Mouse (Mus musculus): ENCODE results near the gene G6pc2. TPM values are rescaled to one million over a fixed set of nuclear protein-coding genes. Genes with fewer than 3 reads are reported as not detected.

The G6pc2 gene
- polyA plus RNA-seq, 1 experiment from 2014 or later: not detected

- H3K9me3 ChIP-seq (ENCODE audit: control insufficient read depth, low read length): no peaks in the 10 kb centered on the region
- H3K4me2 ChIP-seq (ENCODE audit: low read length): no peak overlapping the region
- no peaks in the 10 kb centered on the region; the same call in 1 of the 2 replicates for H3K27me3 ChIP-seq (replicated peaks; ENCODE audit: control insufficient read depth, insufficient read depth, low read length)
- H3K9ac ChIP-seq (replicated peaks; ENCODE audit: low read depth, low read length): no peak overlapping the region
- peaks cover 3% of the 10 kb centered on the region; the same call in 1 of the 2 replicates for H3K4me1 ChIP-seq (replicated peaks; ENCODE audit: control insufficient read depth, insufficient read depth, low read length)
- no peak overlapping the region for H3K4me3 ChIP-seq (replicated peaks; ENCODE audit: low read length)
- 90% methylated on average over 9 of the region's 9 CpGs for WGBS
- H3K36me3 ChIP-seq (ENCODE audit: control insufficient read depth, insufficient read depth): no peaks in the 10 kb centered on the region
- no peak for ATAC-seq
- H3K27ac ChIP-seq (ENCODE audit: low read length): no peak overlapping the region
These were observed 16.0 kb downstream of the G6pc2 start for GRCm38 (mm10) chr2:69226876-69227275.

GRCm38 (mm10) chr2:69228635-69229034 is 17.8 kb downstream of the G6pc2 start:
- no peak overlapping the region for H3K9ac ChIP-seq (replicated peaks; ENCODE audit: low read depth, low read length)
- H3K27ac ChIP-seq (ENCODE audit: low read length): no peak overlapping the region
- no peak overlapping the region for H3K4me3 ChIP-seq (replicated peaks; ENCODE audit: low read length)
- peak; percentile 40; the same call in 1 of the 2 replicates for ATAC-seq
- no peak overlapping the region for H3K4me2 ChIP-seq (ENCODE audit: low read length)
- no peaks in the 10 kb centered on the region for H3K36me3 ChIP-seq (ENCODE audit: control insufficient read depth, insufficient read depth)
- 72% methylated on average over 6 of the region's 6 CpGs for WGBS
- no peaks in the 10 kb centered on the region for H3K9me3 ChIP-seq (ENCODE audit: control insufficient read depth, low read length)
- no peaks in the 10 kb centered on the region for H3K4me1 ChIP-seq (replicated peaks; ENCODE audit: control insufficient read depth, insufficient read depth, low read length)
- no peaks in the 10 kb centered on the region; the same call in 1 of the 2 replicates for H3K27me3 ChIP-seq (replicated peaks; ENCODE audit: control insufficient read depth, insufficient read depth, low read length)

GRCm38 (mm10) chr2:69230137-69230536 is 19.3 kb downstream of the G6pc2 start:
- Histone ChIP-seq H3K4me2 (ENCODE audit: low read length) (no peak overlapping the region), H3K36me3 (ENCODE audit: control insufficient read depth, insufficient read depth) (no peaks in the 10 kb centered on the region), H3K9me3 (ENCODE audit: control insufficient read depth, low read length) (no peaks in the 10 kb centered on the region), H3K27ac (ENCODE audit: low read length) (no peak overlapping the region), H3K4me3 (replicated peaks; ENCODE audit: low read length) (no peak overlapping the region), H3K27me3 (replicated peaks; ENCODE audit: control insufficient read depth, insufficient read depth, low read length) (no peaks in the 10 kb centered on the region; the same call in 1 of the 2 replicates), H3K4me1 (replicated peaks; ENCODE audit: control insufficient read depth, insufficient read depth, low read length) (0 out of 2 replicates have a peak, but pooled peaks cover 2% of the 10 kb centered on the region), H3K9ac (replicated peaks; ENCODE audit: low read depth, low read length) (no peak overlapping the region)
- no peak for ATAC-seq
- WGBS: 87% methylated on average over 2 of the region's 2 CpGs

GRCm38 (mm10) chr2:69232101-69232500 is 21.2 kb downstream of the G6pc2 start:
- H3K27me3 ChIP-seq (replicated peaks; ENCODE audit: control insufficient read depth, insufficient read depth, low read length): no peaks in the 10 kb centered on the region
- no peak overlapping the region for H3K27ac ChIP-seq (ENCODE audit: low read length)
- H3K9ac ChIP-seq (replicated peaks; ENCODE audit: low read depth, low read length): no peak overlapping the region
- H3K4me3 ChIP-seq (replicated peaks; ENCODE audit: low read length): no peak overlapping the region
- peaks cover 2% of the 10 kb centered on the region; the same call in 1 of the 2 replicates for H3K4me1 ChIP-seq (replicated peaks; ENCODE audit: control insufficient read depth, insufficient read depth, low read length)
- ATAC-seq: no peak
- no peaks in the 10 kb centered on the region for H3K36me3 ChIP-seq (ENCODE audit: control insufficient read depth, insufficient read depth)
- no peak overlapping the region for H3K4me2 ChIP-seq (ENCODE audit: low read length)
- no peaks in the 10 kb centered on the region for H3K9me3 ChIP-seq (ENCODE audit: control insufficient read depth, low read length)

GRCm38 (mm10) chr2:69234976-69235678 is 24.3 kb downstream of the G6pc2 start:
- no peaks in the 10 kb centered on the region for H3K36me3 ChIP-seq (ENCODE audit: control insufficient read depth, insufficient read depth)
- peaks cover 2% of the 10 kb centered on the region; the same call in 1 of the 2 replicates for H3K4me1 ChIP-seq (replicated peaks; ENCODE audit: control insufficient read depth, insufficient read depth, low read length)
- no peak overlapping the region for H3K9ac ChIP-seq (replicated peaks; ENCODE audit: low read depth, low read length)
- no peak overlapping the region for H3K27ac ChIP-seq (ENCODE audit: low read length)
- 8% methylated on average over 5 of the region's 5 CpGs for WGBS
- H3K4me3 ChIP-seq (replicated peaks; ENCODE audit: low read length): no peak overlapping the region
- no peaks in the 10 kb centered on the region for H3K9me3 ChIP-seq (ENCODE audit: control insufficient read depth, low read length)
- H3K27me3 ChIP-seq (replicated peaks; ENCODE audit: control insufficient read depth, insufficient read depth, low read length): 0 out of 2 replicates have a peak, but pooled peaks cover 2% of the 10 kb centered on the region
- no peak overlapping the region for H3K4me2 ChIP-seq (ENCODE audit: low read length)
- peak; percentile 97 for ATAC-seq

GRCm38 (mm10) chr2:69239315-69239714 is 28.4 kb downstream of the G6pc2 start:
- no peaks in the 10 kb centered on the region for H3K36me3 ChIP-seq (ENCODE audit: control insufficient read depth, insufficient read depth)
- no peak overlapping the region for H3K4me3 ChIP-seq (replicated peaks; ENCODE audit: low read length)
- no peak overlapping the region for H3K9ac ChIP-seq (replicated peaks; ENCODE audit: low read depth, low read length)
- H3K27ac ChIP-seq (ENCODE audit: low read length): no peak overlapping the region
- peaks cover 2% of the 10 kb centered on the region; the same call in 1 of the 2 replicates for H3K4me1 ChIP-seq (replicated peaks; ENCODE audit: control insufficient read depth, insufficient read depth, low read length)
- 95% methylated on average over 9 of the region's 9 CpGs for WGBS
- H3K4me2 ChIP-seq (ENCODE audit: low read length): no peak overlapping the region
- 0 out of 2 replicates have a peak, but pooled peaks cover 2% of the 10 kb centered on the region for H3K27me3 ChIP-seq (replicated peaks; ENCODE audit: control insufficient read depth, insufficient read depth, low read length)
- no peak for ATAC-seq
- no peaks in the 10 kb centered on the region for H3K9me3 ChIP-seq (ENCODE audit: control insufficient read depth, low read length)

GRCm38 (mm10) chr2:69244924-69245323 is 34.1 kb downstream of the G6pc2 start:
- no peaks in the 10 kb centered on the region for H3K27me3 ChIP-seq (replicated peaks; ENCODE audit: control insufficient read depth, insufficient read depth, low read length)
- no peaks in the 10 kb centered on the region for H3K9me3 ChIP-seq (ENCODE audit: control insufficient read depth, low read length)
- 0 out of 2 replicates have a peak, but pooled peaks have one; percentile 40 for ATAC-seq
- no peaks in the 10 kb centered on the region for H3K36me3 ChIP-seq (ENCODE audit: control insufficient read depth, insufficient read depth)
- no peak overlapping the region for H3K4me3 ChIP-seq (replicated peaks; ENCODE audit: low read length)
- peaks cover 6% of the 10 kb centered on the region; the same call in 1 of the 2 replicates for H3K4me1 ChIP-seq (replicated peaks; ENCODE audit: control insufficient read depth, insufficient read depth, low read length)
- no peak overlapping the region for H3K4me2 ChIP-seq (ENCODE audit: low read length)
- H3K9ac ChIP-seq (replicated peaks; ENCODE audit: low read depth, low read length): no peak overlapping the region
- WGBS: 22% methylated on average over 2 of the region's 2 CpGs
- H3K27ac ChIP-seq (ENCODE audit: low read length): no peak overlapping the region

- no peak overlapping the region for H3K4me2 ChIP-seq (ENCODE audit: low read length)
These were observed 36.2 kb downstream of the G6pc2 start for GRCm38 (mm10) chr2:69247081-69247480.

GRCm38 (mm10) chr2:69248221-69248755 is 37.4 kb downstream of the G6pc2 start:
- Histone ChIP-seq H3K36me3 (ENCODE audit: control insufficient read depth, insufficient read depth) (no peaks in the 10 kb centered on the region), H3K9ac (replicated peaks; ENCODE audit: low read depth, low read length) (no peak overlapping the region), H3K9me3 (ENCODE audit: control insufficient read depth, low read length) (no peaks in the 10 kb centered on the region), H3K27me3 (replicated peaks; ENCODE audit: control insufficient read depth, insufficient read depth, low read length) (no peaks in the 10 kb centered on the region), H3K4me2 (ENCODE audit: low read length) (no peak overlapping the region), H3K27ac (ENCODE audit: low read length) (no peak overlapping the region), H3K4me1 (replicated peaks; ENCODE audit: control insufficient read depth, insufficient read depth, low read length) (peaks cover 6% of the 10 kb centered on the region; the same call in 1 of the 2 replicates), H3K4me3 (replicated peaks; ENCODE audit: low read length) (no peak overlapping the region)
- 50% methylated on average over 16 of the region's 16 CpGs for WGBS
- ATAC-seq: no peak

More at GRCm38 (mm10) chr2:69247081-69247480, 36.2 kb downstream of the G6pc2 start:
- 93% methylated on average over 1 of the region's 1 CpGs for WGBS
- H3K9me3 ChIP-seq (ENCODE audit: control insufficient read depth, low read length): no peaks in the 10 kb centered on the region
- H3K27ac ChIP-seq (ENCODE audit: low read length): no peak overlapping the region
- no peak overlapping the region for H3K9ac ChIP-seq (replicated peaks; ENCODE audit: low read depth, low read length)
- no peak for ATAC-seq
- peaks cover 6% of the 10 kb centered on the region; the same call in 1 of the 2 replicates for H3K4me1 ChIP-seq (replicated peaks; ENCODE audit: control insufficient read depth, insufficient read depth, low read length)
- H3K36me3 ChIP-seq (ENCODE audit: control insufficient read depth, insufficient read depth): no peaks in the 10 kb centered on the region
- H3K27me3 ChIP-seq (replicated peaks; ENCODE audit: control insufficient read depth, insufficient read depth, low read length): no peaks in the 10 kb centered on the region
- H3K4me3 ChIP-seq (replicated peaks; ENCODE audit: low read length): no peak overlapping the region
